Mouse (Mus musculus) limb, embryonic 14.5 days (tissue): ENCODE data around the gene Cdc42bpb. TPM values are rescaled to one million over a fixed set of nuclear protein-coding genes. Genes with fewer than 3 reads are reported as not detected.

Experiments used
- ATAC-seq: fragments of 200-750 bp; cut with Nextera tagmentation; 2 replicates; pipeline ENCODE4 v1.8.0; 2017; ENCODE audit warnings: low read depth, moderate number of reproducible peaks, moderate TSS enrichment; ENCODE audit not compliant: low FRiP score
- DNase-seq: peaks from one replicate; pipeline ENCODE4 v3.0.0-alpha.2; 2015; ENCODE audit warnings: low spot score
- H3K27ac ChIP-seq: fragments of 300-500 bp; sonication (generic); replicated peaks from 2 replicates; pipeline ENCODE4 v1.5.1; 2014; ENCODE audit warnings: low read depth, mild to moderate bottlenecking, low read length, moderate library complexity, mixed read lengths
- H3K27me3 ChIP-seq: fragments of 300-500 bp; sonication (generic); 2 replicates; pipeline ENCODE4 v1.6.1; 2014; ENCODE audit warnings: low read length, mixed read lengths; ENCODE audit not compliant: control insufficient read depth, insufficient read depth
- H3K36me3 ChIP-seq: fragments of 300-500 bp; sonication (generic); 2 replicates; pipeline ENCODE4 v1.6.1; 2014; ENCODE audit warnings: mild to moderate bottlenecking, low read length, moderate library complexity, mixed read lengths; ENCODE audit not compliant: control insufficient read depth, insufficient read depth
- H3K4me1 ChIP-seq: fragments of 300-500 bp; sonication (generic); 2 replicates; pipeline ENCODE4 v1.6.1; 2014; ENCODE audit warnings: antibody characterized with exemption, low read length, mixed read lengths; ENCODE audit not compliant: control insufficient read depth, insufficient read depth
- H3K4me2 ChIP-seq: fragments of 300-500 bp; sonication (generic); replicated peaks from 2 replicates; pipeline ENCODE4 v1.6.1; 2014; ENCODE audit warnings: low read depth, mild to moderate bottlenecking, low read length, moderate library complexity; ENCODE audit not compliant: severe bottlenecking
- H3K4me3 ChIP-seq: fragments of 300-500 bp; sonication (generic); replicated peaks from 2 replicates; pipeline ENCODE4 v1.5.1; 2014; ENCODE audit warnings: low read length
- H3K9ac ChIP-seq: fragments of 300-500 bp; sonication (generic); 2 replicates; pipeline ENCODE4 v1.6.1; 2014; ENCODE audit warnings: mild to moderate bottlenecking, low read depth, low read length, moderate library complexity; ENCODE audit not compliant: severe bottlenecking
- H3K9me3 ChIP-seq: fragments of 300-500 bp; sonication (generic); 2 replicates; pipeline ENCODE4 v1.6.1; 2016; ENCODE audit warnings: low read length; ENCODE audit not compliant: control insufficient read depth
- POLR2A ChIP-seq: fragments of 200-500 bp; IDR thresholded peaks from 2 replicates; pipeline ENCODE4 v1.8.0; 2012; ENCODE audit warnings: inconsistent platforms, mild to moderate bottlenecking, moderate library complexity, borderline replicate concordance; ENCODE audit not compliant: insufficient read depth, insufficient read length; ENCODE audit errors: extremely low read depth
- WGBS: fragments of 180-500 bp; shearing (Covaris S2); extraction: QIAGEN DNeasy Blood & Tissue Kit; methylation state at CpG from one replicate; pipeline ENCODE4 v1.1.7; 2014; 5-methylcytosine and 5-hydroxymethylcytosine counted together
- polyA plus RNA-seq, 2 experiments: library from polyadenylated mRNA; depleted of rRNA in 1 of 2; stranded (reverse) in 1 of 2; unstranded in 1 of 2; fragments of >200 nt; fragmentation: Nextera tagmentation in 1 of 2; extraction: Ambion mirVana in 1 of 2; gene quantifications; 2 replicates each; pipeline versions ENCODE4 v1.2.1 to v1.2.3; 2012 to 2014

Gene Cdc42bpb
- polyA plus RNA-seq, 2 experiments: 37.0 to 163 TPM

GRCm38 (mm10) chr12:111412581-111413284 is 35.2 kb upstream of the Cdc42bpb start:
- Histone ChIP-seq H3K4me1 (peaks cover 25% of the 10 kb centered on the region), H3K27ac (peak overlapping the region; percentile 44; the same call in 1 of the 2 replicates), H3K36me3 (no peaks in the 10 kb centered on the region), H3K4me2 (peak overlapping the region; percentile 60), H3K4me3 (peak overlapping the region; percentile 32), H3K27me3 (0 out of 2 replicates have a peak, but pooled peaks cover 5% of the 10 kb centered on the region), H3K9me3 (no peaks in the 10 kb centered on the region), H3K9ac (peak overlapping the region; percentile 41)
- peak; percentile 38 for ATAC-seq
- DNase-seq: peak; percentile 53
- TF ChIP-seq POLR2A: no peak
- WGBS: 12% methylated on average over 12 of the region's 12 CpGs

- peaks cover 19% of the 10 kb centered on the region for H3K4me1 ChIP-seq
- no peak overlapping the region for H3K4me2 ChIP-seq
- no peaks in the 10 kb centered on the region for H3K9me3 ChIP-seq
- DNase-seq: no peak
- no peaks in the 10 kb centered on the region for H3K36me3 ChIP-seq
- no peak overlapping the region; the same call in 1 of the 2 replicates for H3K9ac ChIP-seq
- no peak overlapping the region for H3K4me3 ChIP-seq
- no peak for ATAC-seq
- peaks cover 13% of the 10 kb centered on the region for H3K27me3 ChIP-seq
- TF ChIP-seq POLR2A: no peak
- WGBS: 74% methylated on average over 8 of the region's 8 CpGs
- peak overlapping the region; percentile 28; the same call in 1 of the 2 replicates for H3K27ac ChIP-seq
Measured at GRCm38 (mm10) chr12:111411631-111412355, 34.3 kb upstream of the Cdc42bpb start.

GRCm38 (mm10) chr12:111409583-111409982 is 32.1 kb upstream of the Cdc42bpb start:
- H3K36me3 ChIP-seq: no peaks in the 10 kb centered on the region
- H3K4me3 ChIP-seq: no peak overlapping the region
- H3K4me2 ChIP-seq: no peak overlapping the region
- H3K9ac ChIP-seq: no peak overlapping the region
- no peaks in the 10 kb centered on the region for H3K9me3 ChIP-seq
- 33% methylated on average over 5 of the region's 5 CpGs for WGBS
- TF ChIP-seq POLR2A: no peak
- H3K4me1 ChIP-seq: peaks cover 19% of the 10 kb centered on the region
- peaks cover 23% of the 10 kb centered on the region for H3K27me3 ChIP-seq
- DNase-seq (no peak), ATAC-seq (no peak)
- H3K27ac ChIP-seq: no peak overlapping the region

GRCm38 (mm10) chr12:111406622-111407021 is 29.1 kb upstream of the Cdc42bpb start, which contains the start of gene Lbhd2:
Gene Lbhd2 (plus strand): TSS chr12:111406809.
- WGBS: 2% methylated on average over 21 of the region's 24 CpGs
- no peak for TF ChIP-seq POLR2A
- Histone ChIP-seq H3K4me2 (peak within 1 kb of the TSS; percentile 51), H3K27ac (no peak within 1 kb of the TSS), H3K9ac (peak within 1 kb of the TSS; percentile 38), H3K36me3 (no peaks in the 10 kb centered on the region), H3K4me3 (peak within 1 kb of the TSS; percentile 34), H3K9me3 (no peaks in the 10 kb centered on the region), H3K4me1 (peaks cover 6% of the 10 kb centered on the region), H3K27me3 (peaks cover 23% of the 10 kb centered on the region)
- DNase-seq (no peak), ATAC-seq (no peak)

- 52% methylated on average over 10 of the region's 10 CpGs for WGBS
Measured at GRCm38 (mm10) chr12:111404880-111405279, 27.4 kb upstream of the Cdc42bpb start.

More at GRCm38 (mm10) chr12:111404880-111405279, 27.4 kb upstream of the Cdc42bpb start:
- H3K27ac ChIP-seq: no peak overlapping the region
- H3K36me3 ChIP-seq: no peaks in the 10 kb centered on the region
- H3K9ac ChIP-seq: no peak overlapping the region
- no peak for DNase-seq
- peaks cover 5% of the 10 kb centered on the region for H3K4me1 ChIP-seq
- H3K27me3 ChIP-seq: peaks cover 23% of the 10 kb centered on the region
- ATAC-seq: no peak
- H3K9me3 ChIP-seq: no peaks in the 10 kb centered on the region
- H3K4me3 ChIP-seq: no peak overlapping the region
- TF ChIP-seq POLR2A: no peak
- H3K4me2 ChIP-seq: no peak overlapping the region
